Mouse (Mus musculus) midbrain, embryonic 16.5 days (tissue): ENCODE measurements around the gene Ror2. TPM values are rescaled to one million over a fixed set of nuclear protein-coding genes. Genes with fewer than 3 reads are reported as not detected.

Source experiments
- ATAC-seq: fragments of 200-750 bp; cut with Nextera tagmentation; 2 replicates; pipeline ENCODE4 v1.8.0; 2017; ENCODE audit warnings: moderate TSS enrichment
- H3K27ac ChIP-seq: fragments of 300-500 bp; sonication (generic); 2 replicates; pipeline ENCODE4 v1.5.1; 2014; ENCODE audit warnings: mild to moderate bottlenecking, low read length, mixed read lengths
- H3K27me3 ChIP-seq: fragments of 300-500 bp; sonication (generic); 2 replicates; pipeline ENCODE4 v1.6.1; 2014; ENCODE audit warnings: low read depth, low read length, mixed read lengths; ENCODE audit not compliant: control insufficient read depth, insufficient read depth
- H3K36me3 ChIP-seq: fragments of 300-500 bp; sonication (generic); 2 replicates; pipeline ENCODE4 v1.6.1; 2014; ENCODE audit warnings: mild to moderate bottlenecking, low read length, moderate library complexity, mixed read lengths; ENCODE audit not compliant: control insufficient read depth, insufficient read depth
- H3K4me1 ChIP-seq: fragments of 300-500 bp; sonication (generic); 2 replicates; pipeline ENCODE4 v1.6.1; 2014; ENCODE audit warnings: mild to moderate bottlenecking, low read length, mixed read lengths; ENCODE audit not compliant: control insufficient read depth, insufficient read depth
- H3K4me2 ChIP-seq: fragments of 300-500 bp; sonication (generic); 2 replicates; pipeline ENCODE4 v1.6.1; 2014; ENCODE audit warnings: mild to moderate bottlenecking, low read length, mixed read lengths
- H3K4me3 ChIP-seq: fragments of 300-500 bp; sonication (generic); 2 replicates; pipeline ENCODE4 v1.5.1; 2014; ENCODE audit warnings: low read depth, mild to moderate bottlenecking, low read length, moderate library complexity, mixed read lengths
- H3K9ac ChIP-seq: fragments of 300-500 bp; sonication (generic); 2 replicates; pipeline ENCODE4 v1.6.1; 2014; ENCODE audit warnings: low read depth, low read length, mixed read lengths
- H3K9me3 ChIP-seq: fragments of 300-500 bp; sonication (generic); replicated peaks from 2 replicates; pipeline ENCODE4 v1.6.1; 2014; ENCODE audit warnings: mild to moderate bottlenecking, low read length, mixed read lengths; ENCODE audit not compliant: control insufficient read depth, poor library complexity, severe bottlenecking
- WGBS: fragments of 180-500 bp; shearing (Covaris S2); extraction: QIAGEN DNeasy Blood & Tissue Kit; methylation state at CpG from one replicate; pipeline ENCODE4 v1.1.7; 2014; 5-methylcytosine and 5-hydroxymethylcytosine counted together
- polyA plus RNA-seq: library from polyadenylated mRNA; unstranded; fragments of >200 nt; fragmentation: Nextera tagmentation; extraction: Ambion mirVana; gene quantifications from 2 replicates; pipeline ENCODE4 v1.2.1, GENCODE M21; 2015

The Ror2 gene
- polyA plus RNA-seq, 1 experiment from 2014 or later = 2.4 TPM

- Histone ChIP-seq H3K9me3 (no peaks in the 10 kb centered on the region), H3K4me1 (peaks cover 7% of the 10 kb centered on the region; the same call in 1 of the 2 replicates), H3K4me2 (no peak overlapping the region), H3K27me3 (peaks cover 14% of the 10 kb centered on the region), H3K4me3 (no peak overlapping the region), H3K27ac (no peak overlapping the region), H3K9ac (no peak overlapping the region), H3K36me3 (no peaks in the 10 kb centered on the region)
- 62% methylated on average over 11 of the region's 11 CpGs for WGBS
- no peak for ATAC-seq
Measured at GRCm38 (mm10) chr13:53281604-53282396, 4.1 kb downstream of the Ror2 start.

- Histone ChIP-seq H3K27me3 (no peaks in the 10 kb centered on the region), H3K27ac (no peak overlapping the region), H3K9ac (no peak overlapping the region), H3K36me3 (no peaks in the 10 kb centered on the region), H3K4me3 (no peak overlapping the region), H3K4me1 (no peaks in the 10 kb centered on the region), H3K9me3 (no peaks in the 10 kb centered on the region), H3K4me2 (no peak overlapping the region)
- 75% methylated on average over 10 of the region's 10 CpGs for WGBS
- ATAC-seq = no peak
Measured at GRCm38 (mm10) chr13:53278908-53279307, 7.0 kb downstream of the Ror2 start.

GRCm38 (mm10) chr13:53276381-53276780 is 9.5 kb downstream of the Ror2 start:
- Histone ChIP-seq H3K4me1 (no peaks in the 10 kb centered on the region), H3K9ac (no peak overlapping the region), H3K27ac (no peak overlapping the region), H3K36me3 (no peaks in the 10 kb centered on the region), H3K27me3 (no peaks in the 10 kb centered on the region), H3K4me3 (no peak overlapping the region), H3K4me2 (no peak overlapping the region), H3K9me3 (no peaks in the 10 kb centered on the region)
- ATAC-seq = no peak
- WGBS = 81% methylated on average over 7 of the region's 7 CpGs

- no peak for ATAC-seq
- H3K9me3 ChIP-seq = no peaks in the 10 kb centered on the region
- 75% methylated on average over 8 of the region's 8 CpGs for WGBS
Measured at GRCm38 (mm10) chr13:53275778-53276177, 10.1 kb downstream of the Ror2 start.

GRCm38 (mm10) chr13:53274771-53275170 is 11.2 kb downstream of the Ror2 start:
- no peak for ATAC-seq
- no peaks in the 10 kb centered on the region for H3K36me3 ChIP-seq
- no peaks in the 10 kb centered on the region for H3K27me3 ChIP-seq
- H3K4me1 ChIP-seq = no peaks in the 10 kb centered on the region
- H3K9me3 ChIP-seq = no peaks in the 10 kb centered on the region
- 63% methylated on average over 1 of the region's 1 CpGs for WGBS
- H3K4me2 ChIP-seq = no peak overlapping the region
- no peak overlapping the region for H3K27ac ChIP-seq
- H3K4me3 ChIP-seq = no peak overlapping the region
- H3K9ac ChIP-seq = no peak overlapping the region

More at GRCm38 (mm10) chr13:53275778-53276177, 10.1 kb downstream of the Ror2 start:
- no peaks in the 10 kb centered on the region for H3K36me3 ChIP-seq
- no peak overlapping the region for H3K27ac ChIP-seq
- no peak overlapping the region for H3K9ac ChIP-seq
- no peaks in the 10 kb centered on the region for H3K27me3 ChIP-seq
- H3K4me3 ChIP-seq = no peak overlapping the region
- no peaks in the 10 kb centered on the region for H3K4me1 ChIP-seq
- H3K4me2 ChIP-seq = no peak overlapping the region

GRCm38 (mm10) chr13:53271595-53271994 is 14.3 kb downstream of the Ror2 start:
- no peak overlapping the region for H3K9ac ChIP-seq
- no peak for ATAC-seq
- H3K4me1 ChIP-seq = 0 out of 2 replicates have a peak, but pooled peaks cover 2% of the 10 kb centered on the region
- 93% methylated on average over 3 of the region's 3 CpGs for WGBS
- no peaks in the 10 kb centered on the region for H3K36me3 ChIP-seq
- H3K27me3 ChIP-seq = no peaks in the 10 kb centered on the region
- no peaks in the 10 kb centered on the region for H3K9me3 ChIP-seq
- no peak overlapping the region for H3K4me2 ChIP-seq
- no peak overlapping the region for H3K4me3 ChIP-seq
- H3K27ac ChIP-seq = no peak overlapping the region

GRCm38 (mm10) chr13:53270549-53270948 is 15.4 kb downstream of the Ror2 start:
- Histone ChIP-seq H3K4me2 (no peak overlapping the region), H3K4me1 (0 out of 2 replicates have a peak, but pooled peaks cover 2% of the 10 kb centered on the region), H3K9me3 (no peaks in the 10 kb centered on the region), H3K27me3 (no peaks in the 10 kb centered on the region), H3K9ac (no peak overlapping the region), H3K4me3 (no peak overlapping the region), H3K36me3 (no peaks in the 10 kb centered on the region), H3K27ac (no peak overlapping the region)
- no peak for ATAC-seq
- 89% methylated on average over 4 of the region's 4 CpGs for WGBS

- no peak for ATAC-seq
- no peak overlapping the region for H3K27ac ChIP-seq
- 27% methylated on average over 5 of the region's 6 CpGs for WGBS
Measured at GRCm38 (mm10) chr13:53268541-53268940, 17.4 kb downstream of the Ror2 start.

GRCm38 (mm10) chr13:53267849-53268248 is 18.1 kb downstream of the Ror2 start:
- H3K4me2 ChIP-seq = no peak overlapping the region
- H3K27ac ChIP-seq = no peak overlapping the region
- H3K4me3 ChIP-seq = no peak overlapping the region
- ATAC-seq = no peak
- no peaks in the 10 kb centered on the region for H3K9me3 ChIP-seq
- H3K36me3 ChIP-seq = no peaks in the 10 kb centered on the region
- no peaks in the 10 kb centered on the region for H3K27me3 ChIP-seq
- WGBS = 71% methylated on average over 6 of the region's 6 CpGs
- no peak overlapping the region for H3K9ac ChIP-seq
- 0 out of 2 replicates have a peak, but pooled peaks cover 2% of the 10 kb centered on the region for H3K4me1 ChIP-seq

More at GRCm38 (mm10) chr13:53268541-53268940, 17.4 kb downstream of the Ror2 start:
- no peaks in the 10 kb centered on the region for H3K27me3 ChIP-seq
- no peak overlapping the region for H3K4me3 ChIP-seq
- no peaks in the 10 kb centered on the region for H3K36me3 ChIP-seq
- no peak overlapping the region for H3K9ac ChIP-seq
- H3K4me1 ChIP-seq = 0 out of 2 replicates have a peak, but pooled peaks cover 2% of the 10 kb centered on the region
- no peaks in the 10 kb centered on the region for H3K9me3 ChIP-seq
- H3K4me2 ChIP-seq = no peak overlapping the region
